Mouse (Mus musculus): ENCODE measurements around the gene Brd1. TPM values are rescaled to one million over a fixed set of nuclear protein-coding genes. Genes with fewer than 3 reads are reported as not detected.

The Brd1 gene
- total RNA-seq, 1 experiment from 2014 or later, result 98.1 TPM

GRCm38 (mm10) chr15:88699508-88699907 lies 34.5 kb downstream of the Brd1 start:
- ATAC-seq (ENCODE audit: extremely low read depth, insufficient number of reproducible peaks, low FRiP score, poor library complexity, severe bottlenecking), result no peak

GRCm38 (mm10) chr15:88697586-88697985 lies 36.4 kb downstream of the Brd1 start:
- no peak for ATAC-seq (ENCODE audit: extremely low read depth, insufficient number of reproducible peaks, low FRiP score, poor library complexity, severe bottlenecking)

GRCm38 (mm10) chr15:88696055-88696454 lies 38.0 kb downstream of the Brd1 start:
- no peak for ATAC-seq (ENCODE audit: extremely low read depth, insufficient number of reproducible peaks, low FRiP score, poor library complexity, severe bottlenecking)

GRCm38 (mm10) chr15:88694033-88694432 lies 40.0 kb downstream of the Brd1 start:
- no peak for ATAC-seq (ENCODE audit: extremely low read depth, insufficient number of reproducible peaks, low FRiP score, poor library complexity, severe bottlenecking)

GRCm38 (mm10) chr15:88692720-88693119 lies 41.3 kb downstream of the Brd1 start:
- ATAC-seq (ENCODE audit: extremely low read depth, insufficient number of reproducible peaks, low FRiP score, poor library complexity, severe bottlenecking), result no peak

- ATAC-seq (ENCODE audit: extremely low read depth, insufficient number of reproducible peaks, low FRiP score, poor library complexity, severe bottlenecking), result no peak
Measured at GRCm38 (mm10) chr15:88691129-88691528, 42.9 kb downstream of the Brd1 start.

- no peak for ATAC-seq (ENCODE audit: extremely low read depth, insufficient number of reproducible peaks, low FRiP score, poor library complexity, severe bottlenecking)
Measured at GRCm38 (mm10) chr15:88688120-88688519, 45.9 kb downstream of the Brd1 start.

- no peak for ATAC-seq (ENCODE audit: extremely low read depth, insufficient number of reproducible peaks, low FRiP score, poor library complexity, severe bottlenecking)
Measured at GRCm38 (mm10) chr15:88686725-88687124, 47.3 kb downstream of the Brd1 start.

GRCm38 (mm10) chr15:88684039-88684438 lies 50.0 kb downstream of the Brd1 start:
- ATAC-seq (ENCODE audit: extremely low read depth, insufficient number of reproducible peaks, low FRiP score, poor library complexity, severe bottlenecking), result no peak

GRCm38 (mm10) chr15:88680931-88681330 lies 53.1 kb downstream of the Brd1 start:
- ATAC-seq (ENCODE audit: extremely low read depth, insufficient number of reproducible peaks, low FRiP score, poor library complexity, severe bottlenecking), result no peak

GRCm38 (mm10) chr15:88677568-88677967 lies 56.5 kb downstream of the Brd1 start:
- no peak for ATAC-seq (ENCODE audit: extremely low read depth, insufficient number of reproducible peaks, low FRiP score, poor library complexity, severe bottlenecking)

GRCm38 (mm10) chr15:88675998-88676397 lies 58.0 kb downstream of the Brd1 start:
- ATAC-seq (ENCODE audit: extremely low read depth, insufficient number of reproducible peaks, low FRiP score, poor library complexity, severe bottlenecking), result no peak

- no peak for ATAC-seq (ENCODE audit: extremely low read depth, insufficient number of reproducible peaks, low FRiP score, poor library complexity, severe bottlenecking)
Measured at GRCm38 (mm10) chr15:88668693-88669092, 65.3 kb downstream of the Brd1 start.

- no peak for ATAC-seq (ENCODE audit: extremely low read depth, insufficient number of reproducible peaks, low FRiP score, poor library complexity, severe bottlenecking)
Measured at GRCm38 (mm10) chr15:88667653-88668052, 66.4 kb downstream of the Brd1 start.

GRCm38 (mm10) chr15:88665846-88666245 lies 68.2 kb downstream of the Brd1 start:
- ATAC-seq (ENCODE audit: extremely low read depth, insufficient number of reproducible peaks, low FRiP score, poor library complexity, severe bottlenecking), result no peak

- 0 out of 2 replicates have a peak, but pooled peaks have one; percentile 9 for ATAC-seq (ENCODE audit: extremely low read depth, insufficient number of reproducible peaks, low FRiP score, poor library complexity, severe bottlenecking)
Measured at GRCm38 (mm10) chr15:88663041-88663440, 71.0 kb downstream of the Brd1 start.

- no peak for ATAC-seq (ENCODE audit: extremely low read depth, insufficient number of reproducible peaks, low FRiP score, poor library complexity, severe bottlenecking)
Measured at GRCm38 (mm10) chr15:88662111-88662850, 71.8 kb downstream of the Brd1 start.

- ATAC-seq (ENCODE audit: extremely low read depth, insufficient number of reproducible peaks, low FRiP score, poor library complexity, severe bottlenecking), result no peak
Measured at GRCm38 (mm10) chr15:88661654-88662053, 72.4 kb downstream of the Brd1 start.

GRCm38 (mm10) chr15:88652006-88652405 lies 82.0 kb downstream of the Brd1 start:
- ATAC-seq (ENCODE audit: extremely low read depth, insufficient number of reproducible peaks, low FRiP score, poor library complexity, severe bottlenecking), result no peak

- ATAC-seq (ENCODE audit: extremely low read depth, insufficient number of reproducible peaks, low FRiP score, poor library complexity, severe bottlenecking), result no peak
Measured at GRCm38 (mm10) chr15:88651019-88651418, 83.0 kb downstream of the Brd1 start.
